Mouse (Mus musculus): ENCODE data around the gene Nrp1. TPM values are rescaled to one million over a fixed set of nuclear protein-coding genes. Genes with fewer than 3 reads are reported as not detected.
A peak's percentile ranks its signal among the peaks of the same experiment; 100 is the strongest.

The Nrp1 gene
- total RNA-seq, 1 experiment, result 21.3 TPM

DNA sequence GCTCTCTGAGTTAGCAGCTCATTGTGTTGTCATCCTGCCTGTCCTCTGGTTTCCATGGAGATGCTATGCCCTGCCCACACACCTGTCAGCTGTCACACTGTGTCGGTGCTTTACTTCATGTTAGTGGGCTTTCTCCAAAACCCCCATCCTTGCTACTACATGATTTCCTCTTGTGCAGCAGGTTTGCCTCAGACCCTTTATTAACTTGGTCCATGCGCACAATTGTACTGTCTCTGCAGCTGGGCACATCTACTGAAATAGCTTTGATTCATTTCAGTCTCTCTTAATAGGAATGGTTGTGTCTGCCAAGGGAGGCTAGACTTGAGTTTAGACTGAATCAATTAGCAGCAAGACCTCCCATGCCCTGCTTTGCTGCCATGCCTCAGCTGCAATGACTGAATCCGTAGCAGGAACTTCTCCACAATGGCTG, 176.1 kb downstream of the Nrp1 start:
- Histone ChIP-seq H3K36me3 (ENCODE audit: control insufficient read depth, insufficient read depth, low read length, poor library complexity, severe bottlenecking) (no peaks in the 10 kb centered on the region), H3K27ac (ENCODE audit: insufficient read depth, low read depth, low read length, poor library complexity, severe bottlenecking) (no peak overlapping the region), H3K9me3 (ENCODE audit: control insufficient read depth, insufficient read depth, low read depth, low read length) (no peaks in the 10 kb centered on the region), H3K4me3 (ENCODE audit: insufficient read depth in 1 of 2, low read depth in 1 of 2, low read length in 2 of 2, poor library complexity in 1 of 2, severe bottlenecking in 1 of 2) (no peak overlapping the region), H3K4me1 (ENCODE audit: control insufficient read depth in 2 of 2, insufficient read depth in 2 of 2, low read length in 2 of 2, poor library complexity in 1 of 2) (0 out of 4 replicates have a peak, but pooled peaks cover 0 to 2% of the 10 kb centered on the region in 2 experiments), H3K9ac (ENCODE audit: insufficient read depth, low read depth, low read length, poor library complexity, severe bottlenecking) (no peak overlapping the region)
- in situ Hi-C loops (cut with MboI; ENCODE audit: low sequenced_read_pairs in 2 of 2, unreplicated experiment in 2 of 2), result no loop called here
- no peak for TF ChIP-seq ZC3H11A (IDR thresholded peaks at IDR 0.05; ENCODE audit: borderline replicate concordance, low read depth, low read length)
- TF ChIP-seq MAFK (IDR thresholded peaks at IDR 0.05; ENCODE audit: insufficient read depth, low read depth, low read length), result no peak
- no peak for TF ChIP-seq HCFC1 (IDR thresholded peaks at IDR 0.05; ENCODE audit: borderline replicate concordance, insufficient read depth, low read length)
- no peak for DNase-seq (ENCODE audit: low read depth, low spot score)

GRCm38 (mm10) chr8:128535685-128536084, 177.3 kb downstream of the Nrp1 start:
- DNase-seq (ENCODE audit: low read depth, low spot score), result no peak
- no peaks in the 10 kb centered on the region for H3K9me3 ChIP-seq (ENCODE audit: control insufficient read depth, insufficient read depth, low read depth, low read length)
- no peaks in the 10 kb centered on the region for H3K36me3 ChIP-seq (ENCODE audit: control insufficient read depth, insufficient read depth, low read length, poor library complexity, severe bottlenecking)
- in situ Hi-C loops (cut with MboI; ENCODE audit: low sequenced_read_pairs in 2 of 2, unreplicated experiment in 2 of 2), result no loop called here
- no peak overlapping the region for H3K27ac ChIP-seq (ENCODE audit: insufficient read depth, low read depth, low read length, poor library complexity, severe bottlenecking)
- H3K4me3 ChIP-seq (ENCODE audit: insufficient read depth in 1 of 2, low read depth in 1 of 2, low read length in 2 of 2, poor library complexity in 1 of 2, severe bottlenecking in 1 of 2), result no peak overlapping the region
- 0 out of 4 replicates have a peak, but pooled peaks cover 0 to 2% of the 10 kb centered on the region in 2 experiments for H3K4me1 ChIP-seq (ENCODE audit: control insufficient read depth in 2 of 2, insufficient read depth in 2 of 2, low read length in 2 of 2, poor library complexity in 1 of 2)
- no peak overlapping the region for H3K9ac ChIP-seq (ENCODE audit: insufficient read depth, low read depth, low read length, poor library complexity, severe bottlenecking)
- TF ChIP-seq ZC3H11A (IDR thresholded peaks at IDR 0.05; ENCODE audit: borderline replicate concordance, low read depth, low read length) (no peak), ZNF384 (IDR thresholded peaks at IDR 0.05; ENCODE audit: low read depth, low read length) (no peak), CHD2 (IDR thresholded peaks at IDR 0.05; ENCODE audit: low read depth, low read length) (no peak), HCFC1 (IDR thresholded peaks at IDR 0.05; ENCODE audit: borderline replicate concordance, insufficient read depth, low read length) (no peak), MAFK (IDR thresholded peaks at IDR 0.05; ENCODE audit: insufficient read depth, low read depth, low read length) (no peak)

GRCm38 (mm10) chr8:128538378-128538777, 180.0 kb downstream of the Nrp1 start:
- no peaks in the 10 kb centered on the region for H3K36me3 ChIP-seq (ENCODE audit: control insufficient read depth, insufficient read depth, low read length, poor library complexity, severe bottlenecking)
- 0 out of 4 replicates have a peak, but pooled peaks cover 0 to 2% of the 10 kb centered on the region in 2 experiments for H3K4me1 ChIP-seq (ENCODE audit: control insufficient read depth in 2 of 2, insufficient read depth in 2 of 2, low read length in 2 of 2, poor library complexity in 1 of 2)
- H3K9me3 ChIP-seq (ENCODE audit: control insufficient read depth, insufficient read depth, low read depth, low read length), result no peaks in the 10 kb centered on the region
- in situ Hi-C loops (cut with MboI; ENCODE audit: low sequenced_read_pairs in 2 of 2, unreplicated experiment in 2 of 2), result no loop called here
- no peak overlapping the region for H3K27ac ChIP-seq (ENCODE audit: insufficient read depth, low read depth, low read length, poor library complexity, severe bottlenecking)
- H3K9ac ChIP-seq (ENCODE audit: insufficient read depth, low read depth, low read length, poor library complexity, severe bottlenecking), result no peak overlapping the region
- peak; percentile 65 for DNase-seq (ENCODE audit: low read depth, low spot score)
- TF ChIP-seq ZNF384 (IDR thresholded peaks at IDR 0.05; ENCODE audit: low read depth, low read length) (no peak), ZC3H11A (IDR thresholded peaks at IDR 0.05; ENCODE audit: borderline replicate concordance, low read depth, low read length) (no peak), CHD2 (IDR thresholded peaks at IDR 0.05; ENCODE audit: low read depth, low read length) (0 out of 2 replicates have a peak, but pooled peaks have one; percentile 32), MAFK (IDR thresholded peaks at IDR 0.05; ENCODE audit: insufficient read depth, low read depth, low read length) (peak; percentile 68), HCFC1 (IDR thresholded peaks at IDR 0.05; ENCODE audit: borderline replicate concordance, insufficient read depth, low read length) (no peak)
- H3K4me3 ChIP-seq (ENCODE audit: insufficient read depth in 1 of 2, low read depth in 1 of 2, low read length in 2 of 2, poor library complexity in 1 of 2, severe bottlenecking in 1 of 2), result no peak overlapping the region

GRCm38 (mm10) chr8:128541355-128542090, 183.1 kb downstream of the Nrp1 start:
- no peak overlapping the region for H3K4me3 ChIP-seq (ENCODE audit: insufficient read depth in 1 of 2, low read depth in 1 of 2, low read length in 2 of 2, poor library complexity in 1 of 2, severe bottlenecking in 1 of 2)
- in situ Hi-C loops (cut with MboI; ENCODE audit: low sequenced_read_pairs in 2 of 2, unreplicated experiment in 2 of 2), result no loop called here
- no peak overlapping the region for H3K27ac ChIP-seq (ENCODE audit: insufficient read depth, low read depth, low read length, poor library complexity, severe bottlenecking)
- H3K4me1 ChIP-seq (ENCODE audit: control insufficient read depth in 2 of 2, insufficient read depth in 2 of 2, low read length in 2 of 2, poor library complexity in 1 of 2), result 0 out of 4 replicates have a peak, but pooled peaks cover 0 to 2% of the 10 kb centered on the region in 2 experiments
- no peaks in the 10 kb centered on the region for H3K9me3 ChIP-seq (ENCODE audit: control insufficient read depth, insufficient read depth, low read depth, low read length)
- no peaks in the 10 kb centered on the region for H3K36me3 ChIP-seq (ENCODE audit: control insufficient read depth, insufficient read depth, low read length, poor library complexity, severe bottlenecking)
- no peak for TF ChIP-seq MAFK (IDR thresholded peaks at IDR 0.05; ENCODE audit: insufficient read depth, low read depth, low read length)
- no peak for TF ChIP-seq ZC3H11A (IDR thresholded peaks at IDR 0.05; ENCODE audit: borderline replicate concordance, low read depth, low read length)
- TF ChIP-seq CHD2 (IDR thresholded peaks at IDR 0.05; ENCODE audit: low read depth, low read length), result no peak
- no peak for TF ChIP-seq HCFC1 (IDR thresholded peaks at IDR 0.05; ENCODE audit: borderline replicate concordance, insufficient read depth, low read length)
- TF ChIP-seq ZNF384 (IDR thresholded peaks at IDR 0.05; ENCODE audit: low read depth, low read length), result no peak
- no peak overlapping the region for H3K9ac ChIP-seq (ENCODE audit: insufficient read depth, low read depth, low read length, poor library complexity, severe bottlenecking)
- no peak for DNase-seq (ENCODE audit: low read depth, low spot score)
